Mouse (Mus musculus) liver, embryonic 15.5 days (tissue): Measurements from ENCODE around the gene Eif3a. TPM values are rescaled to one million over a fixed set of nuclear protein-coding genes. Genes with fewer than 3 reads are reported as not detected.
A peak's percentile ranks its signal among the peaks of the same experiment; 100 is the strongest.

Source experiments
- ATAC-seq: fragments of 200-750 bp; cut with Nextera tagmentation; 2 replicates; pipeline ENCODE4 v1.8.0; 2017; ENCODE audit warnings: moderate number of reproducible peaks, mild to moderate bottlenecking, moderate library complexity; ENCODE audit not compliant: insufficient read depth
- H3K27ac ChIP-seq: fragments of 300-500 bp; sonication (generic); replicated peaks from 2 replicates; pipeline ENCODE4 v1.5.1; 2015; ENCODE audit warnings: mild to moderate bottlenecking, inconsistent platforms
- H3K27me3 ChIP-seq: fragments of 300-500 bp; sonication (generic); 2 replicates; pipeline ENCODE4 v1.6.1; 2015; ENCODE audit warnings: mild to moderate bottlenecking, inconsistent platforms
- H3K36me3 ChIP-seq: fragments of 300-500 bp; sonication (generic); replicated peaks from 2 replicates; pipeline ENCODE4 v1.6.1; 2015; ENCODE audit warnings: moderate library complexity, mild to moderate bottlenecking, inconsistent platforms
- H3K4me1 ChIP-seq: fragments of 300-500 bp; sonication (generic); replicated peaks from 2 replicates; pipeline ENCODE4 v1.6.1; 2015; ENCODE audit warnings: inconsistent platforms
- H3K4me2 ChIP-seq: fragments of 300-500 bp; sonication (generic); 2 replicates; pipeline ENCODE4 v1.6.1; 2015; ENCODE audit warnings: moderate library complexity, mild to moderate bottlenecking, inconsistent platforms
- H3K4me3 ChIP-seq: fragments of 300-500 bp; sonication (generic); replicated peaks from 2 replicates; pipeline ENCODE4 v1.5.1; 2015; ENCODE audit warnings: mild to moderate bottlenecking, inconsistent platforms
- H3K9ac ChIP-seq: fragments of 300-500 bp; sonication (generic); 2 replicates; pipeline ENCODE4 v1.6.1; 2015; ENCODE audit warnings: moderate library complexity, mild to moderate bottlenecking, inconsistent platforms
- H3K9me3 ChIP-seq: fragments of 300-500 bp; sonication (generic); replicated peaks from 2 replicates; pipeline ENCODE4 v1.6.1; 2016; ENCODE audit warnings: inconsistent platforms
- WGBS: fragments of 180-500 bp; shearing (Covaris S2); methylation state at CpG from one replicate; pipeline ENCODE4 v1.1.7; 2015; ENCODE audit warnings: mixed read lengths; ENCODE audit not compliant: insufficient replicate concordance; 5-methylcytosine and 5-hydroxymethylcytosine counted together
- polyA plus RNA-seq: library from polyadenylated mRNA; unstranded; fragments of >200 nt; fragmentation: Nextera tagmentation; extraction: Ambion mirVana; gene quantifications from 2 replicates; pipeline ENCODE4 v1.2.1, GENCODE M21; 2015

Gene Eif3a
- 74.9 and 78.5 TPM in 2 replicates for polyA plus RNA-seq

DNA sequence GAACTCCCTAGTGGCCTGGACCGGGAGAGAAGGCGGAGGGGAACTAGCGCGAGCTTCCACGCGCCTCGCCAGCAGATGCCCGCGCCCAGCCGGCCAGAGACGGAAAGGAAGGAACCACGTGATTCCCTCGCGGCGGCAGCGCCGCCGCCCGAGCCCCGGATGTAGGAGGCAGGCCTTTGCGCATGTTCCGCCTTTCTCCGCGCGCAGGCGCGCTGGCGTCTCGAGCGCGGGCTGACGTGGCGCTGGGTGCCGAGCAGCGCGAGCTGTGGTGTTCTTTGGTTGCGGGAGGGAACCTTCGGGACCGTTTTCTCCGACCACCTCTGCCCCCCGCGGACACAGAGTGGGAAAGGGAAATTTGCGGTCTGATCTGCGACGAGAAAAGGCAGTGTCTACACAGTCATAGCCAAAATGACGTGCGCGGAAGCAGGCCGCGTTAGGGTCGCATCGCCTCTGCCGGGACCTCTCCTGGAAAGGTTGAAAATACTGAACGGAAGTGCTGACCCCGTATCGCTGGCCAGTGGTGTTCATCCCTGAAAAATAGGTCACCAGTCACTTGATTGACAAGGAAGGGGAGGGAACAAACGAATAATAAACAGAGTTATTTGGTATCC lies at the start of gene Eif3a:
Gene Eif3a (minus strand): TSS at position 108 of the 611 bp plus-strand sequence.
- H3K4me1 ChIP-seq = peaks cover 41% of the 10 kb centered on the region
- H3K4me2 ChIP-seq = peak within 1 kb of the TSS; percentile 95
- H3K27me3 ChIP-seq = no peaks in the 10 kb centered on the region
- H3K4me3 ChIP-seq = peak within 1 kb of the TSS; percentile 100
- H3K9ac ChIP-seq = peak within 1 kb of the TSS; percentile 99
- WGBS = under 1% methylated on average over 57 of the region's 57 CpGs
- peak; percentile 90 for ATAC-seq
- H3K27ac ChIP-seq = peak within 1 kb of the TSS; percentile 99
- H3K9me3 ChIP-seq = no peaks in the 10 kb centered on the region
- 0 out of 2 replicates have a peak, but pooled peaks cover 3% of the 10 kb centered on the region for H3K36me3 ChIP-seq

DNA sequence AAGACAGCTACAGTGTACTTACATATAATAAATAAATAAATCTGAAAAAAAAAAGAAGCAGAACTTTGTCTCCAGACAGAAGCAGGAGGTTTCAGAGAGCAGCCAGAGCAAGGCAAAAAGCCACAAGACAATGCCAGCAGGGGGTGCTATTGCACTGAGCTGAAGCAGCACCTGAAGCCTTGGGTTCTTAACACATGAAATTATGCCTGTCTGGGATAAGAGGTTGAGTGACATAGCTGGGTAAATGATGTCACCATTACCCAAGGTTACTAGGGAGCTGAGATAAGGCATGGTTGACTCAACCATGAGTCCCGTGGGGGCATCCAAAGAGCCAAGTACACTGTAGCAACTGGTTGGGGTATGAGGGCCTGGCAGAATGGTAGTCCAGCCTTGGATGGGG lies 47.3 kb upstream of the Eif3a start:
- WGBS = 25% methylated on average over 1 of the region's 1 CpGs
- Histone ChIP-seq H3K27me3 (no peaks in the 10 kb centered on the region), H3K9me3 (no peaks in the 10 kb centered on the region), H3K4me1 (peaks cover 11% of the 10 kb centered on the region), H3K27ac (no peak overlapping the region; the same call in 1 of the 2 replicates), H3K4me2 (no peak overlapping the region), H3K9ac (no peak overlapping the region), H3K4me3 (no peak overlapping the region), H3K36me3 (peaks cover 69% of the 10 kb centered on the region)
- ATAC-seq = peak; percentile 66

DNA sequence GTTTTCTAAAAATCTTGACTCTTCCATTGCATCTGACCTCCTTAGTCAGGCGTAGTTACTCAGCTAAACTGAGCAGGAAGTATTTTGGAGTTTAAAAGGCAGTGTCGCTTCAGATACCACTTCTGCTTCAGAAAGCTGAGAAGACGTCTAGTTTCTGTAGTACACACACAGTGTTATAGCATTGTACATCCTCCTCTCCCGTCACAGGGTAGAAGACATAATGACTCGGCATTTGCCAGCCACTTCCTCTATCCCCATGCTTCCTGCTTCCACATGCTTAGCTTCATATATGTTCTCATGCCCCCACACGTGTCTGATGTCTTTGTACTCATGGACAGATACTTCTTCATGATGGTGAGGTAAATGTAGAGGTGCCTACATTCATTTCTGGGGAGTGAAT lies 28.2 kb upstream of the Eif3a start:
- Histone ChIP-seq H3K27me3 (no peaks in the 10 kb centered on the region), H3K4me1 (peaks cover 8% of the 10 kb centered on the region), H3K4me2 (no peak overlapping the region), H3K36me3 (peaks cover 82% of the 10 kb centered on the region), H3K9me3 (no peaks in the 10 kb centered on the region), H3K4me3 (no peak overlapping the region), H3K27ac (no peak overlapping the region; the same call in 1 of the 2 replicates), H3K9ac (no peak overlapping the region)
- no peak; the same call in 1 of the 2 replicates for ATAC-seq
- WGBS = 49% methylated on average over 6 of the region's 6 CpGs

DNA sequence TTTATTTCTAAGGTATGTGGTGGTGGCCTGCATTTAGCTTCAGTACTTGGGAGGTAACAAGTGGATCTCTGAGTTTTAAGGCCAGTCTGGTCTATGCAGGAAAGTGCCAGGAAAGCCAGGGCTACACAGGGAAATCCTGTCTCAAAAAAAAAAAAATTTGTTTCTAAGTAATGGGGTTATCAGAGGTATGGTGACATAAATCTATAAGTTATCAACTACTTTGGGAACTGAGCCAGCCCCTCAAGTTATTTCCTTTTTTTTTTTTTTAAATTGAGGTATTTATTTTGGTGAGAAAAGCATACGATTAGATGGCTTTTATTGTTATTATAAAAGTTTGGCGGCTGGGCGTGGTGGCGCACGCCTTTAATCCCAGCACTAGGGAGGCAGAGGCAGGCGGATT lies 22.7 kb upstream of the Eif3a start:
- Histone ChIP-seq H3K9ac (no peak overlapping the region), H3K4me3 (no peak overlapping the region), H3K9me3 (no peaks in the 10 kb centered on the region), H3K4me2 (peak overlapping the region; percentile 78; the same call in 1 of the 2 replicates), H3K27me3 (no peaks in the 10 kb centered on the region), H3K36me3 (peaks cover 30% of the 10 kb centered on the region), H3K4me1 (peaks cover 42% of the 10 kb centered on the region), H3K27ac (no peak overlapping the region)
- 90% methylated on average over 6 of the region's 6 CpGs for WGBS
- no peak for ATAC-seq

DNA sequence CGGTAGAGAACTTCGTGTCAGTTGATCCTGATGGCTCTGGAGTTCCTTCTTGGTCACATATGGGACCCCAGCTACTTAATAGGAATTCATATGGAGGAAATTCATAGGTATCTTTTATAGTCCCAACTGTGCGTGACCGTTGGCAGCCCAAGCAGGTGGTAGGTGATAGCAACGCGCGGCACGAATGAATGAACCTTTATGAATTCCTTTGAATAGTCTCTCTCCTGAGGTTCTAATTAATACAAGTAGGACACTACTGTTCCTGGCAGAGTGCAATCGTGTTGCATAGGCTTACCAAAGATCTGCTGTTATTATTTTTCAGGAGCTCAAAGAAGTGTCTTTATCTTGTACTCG lies 21.6 kb upstream of the Eif3a start:
- WGBS = 6% methylated on average over 10 of the region's 10 CpGs
- Histone ChIP-seq H3K9ac (peak overlapping the region; percentile 79), H3K4me2 (peak overlapping the region; percentile 78), H3K9me3 (no peaks in the 10 kb centered on the region), H3K4me1 (peaks cover 42% of the 10 kb centered on the region), H3K27me3 (no peaks in the 10 kb centered on the region), H3K27ac (peak overlapping the region; percentile 91), H3K4me3 (peak overlapping the region; percentile 81), H3K36me3 (peaks cover 23% of the 10 kb centered on the region)
- ATAC-seq = peak; percentile 8

DNA sequence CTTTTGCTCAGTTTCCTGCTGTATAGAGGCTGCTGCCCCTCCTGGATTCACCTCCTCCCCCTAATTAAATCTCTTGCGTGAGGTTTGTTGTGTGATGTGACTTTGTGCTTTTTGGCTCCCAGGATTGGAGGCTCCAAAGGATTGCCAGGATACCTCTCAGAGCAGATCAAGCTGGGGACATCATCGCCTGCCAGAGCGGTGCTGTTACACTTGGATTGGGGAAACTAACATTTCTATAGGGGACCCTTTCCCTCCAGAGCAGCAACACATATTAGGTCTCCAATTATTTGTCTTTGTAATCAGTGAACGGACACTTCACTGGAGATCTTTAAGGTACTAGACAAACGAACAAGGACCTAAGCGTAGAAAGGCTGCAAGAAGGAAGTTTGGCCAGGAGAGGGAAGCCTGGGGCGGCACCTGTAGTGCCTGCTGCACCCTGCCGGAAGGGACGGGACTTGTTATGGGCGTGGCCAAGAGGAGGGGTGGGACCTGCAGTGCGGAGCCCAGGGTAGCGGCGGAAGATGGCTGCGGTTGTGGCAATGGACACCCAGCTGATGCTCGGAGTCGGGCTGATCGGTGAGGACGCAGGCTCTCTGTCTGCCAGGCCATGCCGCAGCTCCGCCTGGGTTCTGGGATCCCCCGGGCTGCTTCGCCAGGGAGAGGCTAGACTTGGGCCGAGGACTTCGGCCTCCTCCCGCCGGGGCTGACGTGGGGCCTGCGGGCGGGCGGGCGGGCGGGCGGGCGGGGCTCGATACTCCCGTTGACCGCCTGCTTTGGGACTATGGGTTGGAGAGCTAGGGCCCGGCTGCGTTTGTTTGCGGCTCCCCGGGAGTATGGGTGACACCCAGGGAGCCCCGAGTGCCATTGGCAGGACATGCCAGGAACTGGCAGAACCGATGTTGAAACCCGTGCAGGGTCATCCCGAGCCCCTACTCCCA lies 20.9 kb upstream of the Eif3a start, which contains the start of gene Fam45a:
Gene Fam45a (plus strand): TSS at position 488 of the 938 bp plus-strand sequence.
- 4% methylated on average over 42 of the region's 45 CpGs for WGBS
- peak; percentile 100 for ATAC-seq
- H3K27ac ChIP-seq = peak within 1 kb of the TSS; percentile 91
- peak within 1 kb of the TSS; percentile 79 for H3K9ac ChIP-seq
- peaks cover 17% of the 10 kb centered on the region for H3K36me3 ChIP-seq
- no peaks in the 10 kb centered on the region for H3K9me3 ChIP-seq
- peak within 1 kb of the TSS; percentile 78 for H3K4me2 ChIP-seq
- peaks cover 42% of the 10 kb centered on the region for H3K4me1 ChIP-seq
- H3K27me3 ChIP-seq = no peaks in the 10 kb centered on the region
- peak within 1 kb of the TSS; percentile 81 for H3K4me3 ChIP-seq

DNA sequence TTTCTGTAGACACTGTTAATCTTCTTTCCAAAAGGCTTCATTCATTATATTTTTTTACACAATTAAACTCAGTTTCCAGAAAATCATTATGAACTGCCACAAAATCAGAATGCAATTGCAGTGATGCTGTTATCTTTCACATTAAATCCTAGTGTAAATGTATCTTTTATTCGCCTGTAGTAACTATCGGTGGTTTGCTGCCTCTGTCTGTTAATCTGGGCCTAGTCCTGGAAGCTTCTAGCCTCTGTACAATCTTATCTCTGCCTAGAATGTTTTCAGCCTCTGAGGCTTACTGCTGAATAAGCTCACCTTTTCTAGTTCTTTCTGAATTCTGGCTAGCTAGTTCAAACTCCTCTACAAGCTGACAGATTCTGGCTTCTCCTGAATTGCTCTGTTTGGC lies 19.5 kb upstream of the Eif3a start:
- WGBS = 16% methylated on average over 2 of the region's 2 CpGs
- no peaks in the 10 kb centered on the region for H3K27me3 ChIP-seq
- H3K4me2 ChIP-seq = no peak overlapping the region
- no peaks in the 10 kb centered on the region for H3K9me3 ChIP-seq
- no peak overlapping the region for H3K27ac ChIP-seq
- H3K4me1 ChIP-seq = peaks cover 42% of the 10 kb centered on the region
- no peak overlapping the region for H3K4me3 ChIP-seq
- H3K9ac ChIP-seq = no peak overlapping the region
- H3K36me3 ChIP-seq = peaks cover 4% of the 10 kb centered on the region
- ATAC-seq = no peak

DNA sequence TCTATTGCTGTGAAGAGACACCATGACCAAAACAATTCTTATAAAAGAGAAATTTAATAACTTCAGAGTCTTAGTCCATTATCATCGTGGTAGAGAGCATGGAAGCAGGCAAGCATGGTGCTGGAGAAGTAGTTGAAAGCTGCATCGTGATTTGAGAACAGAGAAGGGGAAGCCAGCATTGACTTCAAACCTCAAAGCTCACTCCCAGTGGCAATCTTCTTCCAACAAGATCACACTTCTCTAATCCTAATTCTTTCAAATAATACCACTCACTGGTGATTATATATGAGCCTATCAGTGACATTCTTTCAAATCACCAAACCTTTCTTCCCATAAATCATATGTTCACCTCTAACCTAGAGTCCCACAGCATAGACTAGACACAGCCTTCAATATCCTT lies 14.4 kb upstream of the Eif3a start:
- H3K27ac ChIP-seq = no peak overlapping the region
- no peak overlapping the region for H3K9ac ChIP-seq
- WGBS = 32% methylated on average over 2 of the region's 2 CpGs
- no peak overlapping the region for H3K4me3 ChIP-seq
- no peaks in the 10 kb centered on the region for H3K27me3 ChIP-seq
- no peaks in the 10 kb centered on the region for H3K36me3 ChIP-seq
- ATAC-seq = no peak
- H3K4me2 ChIP-seq = no peak overlapping the region
- peaks cover 30% of the 10 kb centered on the region for H3K4me1 ChIP-seq
- H3K9me3 ChIP-seq = no peaks in the 10 kb centered on the region

DNA sequence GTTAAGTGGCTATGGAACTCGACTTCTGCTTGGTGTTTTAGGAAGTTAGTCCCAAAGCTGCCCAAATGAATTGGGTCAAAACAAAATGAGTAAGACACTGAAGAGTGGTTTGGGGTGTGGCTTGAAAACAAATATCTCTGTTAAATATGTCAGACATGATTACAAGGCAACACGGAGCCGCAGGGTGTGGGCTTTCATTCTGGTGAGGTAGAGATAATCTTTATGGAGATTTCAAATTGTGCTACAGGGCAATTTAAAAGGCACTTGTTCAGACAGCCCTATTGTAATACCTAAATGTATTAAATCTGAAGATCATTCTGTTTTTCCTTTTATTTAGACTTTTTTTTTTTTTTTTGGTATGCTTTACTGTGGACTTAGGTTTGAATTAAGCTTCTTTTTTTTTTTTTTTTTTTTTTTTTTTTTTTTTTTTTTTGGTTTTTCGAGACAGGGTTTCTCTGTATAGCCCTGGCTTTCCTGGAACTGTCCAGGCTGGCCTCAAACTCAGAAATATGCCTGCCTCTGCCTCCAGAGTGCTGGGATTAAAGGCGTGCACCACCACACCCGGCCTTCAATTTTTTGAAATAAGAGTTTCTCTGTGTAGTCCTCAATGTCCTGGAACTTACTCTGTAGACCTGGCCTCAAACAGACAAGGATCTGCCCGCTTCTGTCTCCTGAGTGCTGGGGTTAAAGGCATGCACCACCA lies 9.6 kb upstream of the Eif3a start:
- Histone ChIP-seq H3K9ac (no peak overlapping the region), H3K27ac (peak overlapping the region; percentile 83), H3K4me1 (peaks cover 51% of the 10 kb centered on the region), H3K4me2 (peak overlapping the region; percentile 53), H3K9me3 (no peaks in the 10 kb centered on the region), H3K36me3 (no peaks in the 10 kb centered on the region; the same call in 1 of the 2 replicates), H3K27me3 (no peaks in the 10 kb centered on the region), H3K4me3 (no peak overlapping the region)
- peak; percentile 87 for ATAC-seq
- WGBS = 28% methylated on average over 7 of the region's 7 CpGs

DNA sequence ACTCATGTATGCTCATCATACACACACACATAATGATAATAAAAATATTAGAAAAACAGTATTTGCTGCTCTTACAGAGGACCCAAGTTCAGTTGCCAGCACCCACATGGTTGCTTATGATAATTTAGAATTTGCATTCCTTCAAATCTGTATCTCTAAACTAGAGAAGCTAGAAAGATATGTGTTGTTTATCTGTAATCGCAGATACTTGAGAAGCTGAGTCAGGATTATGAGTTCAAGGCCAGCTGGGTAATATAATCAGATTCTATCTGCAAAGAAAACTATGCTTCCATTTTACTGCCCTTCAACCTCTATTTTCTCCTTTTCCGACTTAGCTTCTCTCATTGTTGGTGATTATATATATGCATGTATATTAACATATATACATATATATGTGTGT lies 7.0 kb upstream of the Eif3a start:
- no peak for ATAC-seq
- Histone ChIP-seq H3K27ac (no peak overlapping the region), H3K27me3 (no peaks in the 10 kb centered on the region), H3K4me2 (no peak overlapping the region), H3K9ac (no peak overlapping the region), H3K36me3 (no peaks in the 10 kb centered on the region; the same call in 1 of the 2 replicates), H3K4me3 (no peak overlapping the region), H3K4me1 (peaks cover 55% of the 10 kb centered on the region), H3K9me3 (no peaks in the 10 kb centered on the region)
- WGBS = 87% methylated on average over 2 of the region's 2 CpGs

DNA sequence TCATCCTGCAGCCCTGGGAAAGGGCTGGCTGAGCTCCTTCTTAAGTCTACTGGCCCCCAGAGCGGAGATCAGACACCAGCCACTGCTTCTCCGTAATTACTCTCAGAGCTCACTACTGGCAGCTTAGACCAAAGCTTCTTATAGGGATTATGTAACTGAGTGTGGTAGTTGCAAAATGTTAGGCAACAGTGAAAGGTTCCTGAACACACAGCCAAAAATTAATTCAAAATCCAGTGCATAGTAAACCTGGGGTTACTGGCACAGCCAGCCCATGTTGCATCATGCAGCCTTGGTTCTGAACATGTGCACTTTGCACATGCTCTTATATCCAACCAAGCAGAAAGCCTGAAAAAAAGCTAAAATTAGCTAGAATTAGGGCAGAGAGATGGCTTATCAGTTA lies 4.8 kb upstream of the Eif3a start:
- Histone ChIP-seq H3K4me3 (no peak overlapping the region), H3K9me3 (no peaks in the 10 kb centered on the region), H3K9ac (no peak overlapping the region), H3K4me1 (peaks cover 42% of the 10 kb centered on the region), H3K4me2 (no peak overlapping the region), H3K27me3 (no peaks in the 10 kb centered on the region), H3K36me3 (no peaks in the 10 kb centered on the region; the same call in 1 of the 2 replicates), H3K27ac (peak overlapping the region; percentile 64)
- no peak for ATAC-seq
- 81% methylated on average over 2 of the region's 2 CpGs for WGBS
